In genomic region chr5:34923920-34924319, GRCm38 (mm10) we compare ENCODE assay signal across 24 mouse cellular contexts. TPM values are rescaled to one million over a fixed set of nuclear protein-coding genes. Genes with fewer than 3 reads are reported as not detected.
DNase-seq lines count a peak whose midpoint lies in the region; ATAC-seq and TF ChIP-seq lines count a peak whose summit lies in the region.
"Had no signal": no experiment of that assay in that cellular context is flagged by ENCODE, and none has a peak within 500 bp of the region (broad histone marks: within the 10 kb centered on the region; RNA-seq: fewer than 3 reads in every experiment).

No protein-coding gene starts in this region.

- H3K36me3 ChIP-seq in midbrain, embryonic 10.5 days = peaks cover 37% of the 10 kb centered on the region
- H3K36me3 ChIP-seq in midbrain, embryonic 15.5 days (replicated peaks) = peaks cover 7% of the 10 kb centered on the region
- H3K36me3 ChIP-seq in liver, embryonic 14.5 days (replicated peaks; ENCODE audit: control insufficient read depth, insufficient read depth, low read depth) = no peaks in the 10 kb centered on the region

- H3K4me2 ChIP-seq in midbrain, embryonic 15.5 days = no peak overlapping the region
- peak overlapping the region; percentile 4 for H3K4me2 ChIP-seq in liver, embryonic 14.5 days (ENCODE audit: low read depth)
- H3K4me2 ChIP-seq: embryonic facial prominence, embryonic 15.5 days; forebrain, embryonic 13.5 days; heart, embryonic 13.5 days; limb, embryonic 13.5 days; midbrain, embryonic 12.5 days; neural tube, embryonic 15.5 days had no signal

- no peaks in the 10 kb centered on the region for H3K4me1 ChIP-seq in midbrain, embryonic 10.5 days
- H3K4me1 ChIP-seq in midbrain, embryonic 15.5 days = no peaks in the 10 kb centered on the region
- H3K4me1 ChIP-seq in liver, embryonic 14.5 days (replicated peaks; ENCODE audit: control insufficient read depth in 2 of 2, insufficient read depth in 2 of 2, low read length in 1 of 2) = peaks cover 28 to 31% of the 10 kb centered on the region in 2 experiments
- H3K4me1 ChIP-seq: embryonic facial prominence, embryonic 15.5 days; forebrain, embryonic 13.5 days; limb, embryonic 13.5 days; midbrain, embryonic 12.5 days; neural tube, embryonic 15.5 days had no signal

- no peak for DNase-seq in midbrain, embryonic 10.5 days (ENCODE audit: low spot score)
- peak; percentile 67 for DNase-seq in c-Kit-positive CD71-positive TER-119-positive erythroid progenitor cells, embryonic 14.5 days (ENCODE audit: low spot score)
- peak; percentile 67 to 77 (median 72) for DNase-seq in liver, embryonic 14.5 days (ENCODE audit: low read depth in 3 of 3, low spot score in 3 of 3)
- peak; percentile 50 to 64 for DNase-seq in spleen, postnatal 10 days (ENCODE audit: low spot score in 2 of 2)
- no peak for DNase-seq in left cerebral cortex, postnatal 14 days (ENCODE audit: low spot score in 2 of 2)
- no peak for DNase-seq in heart, adult 8-10 months (ENCODE audit: low spot score)
- DNase-seq in lung, postnatal 25 days (ENCODE audit: low spot score) = no peak
- DNase-seq: adrenal gland, postnatal 36 days; B cell, adult 2 months; cerebellum, postnatal 10 days; embryo, embryonic 11 days; gastrocnemius, postnatal 25 days; kidney, adult 2 months; kidney, postnatal 14 days; retina, postnatal 1 day; right cerebral cortex, postnatal 4 days; thymus, postnatal 25 days had no signal

- H3K4me3 ChIP-seq in midbrain, embryonic 10.5 days = no peak overlapping the region
- H3K4me3 ChIP-seq in midbrain, embryonic 15.5 days = no peak overlapping the region
- no peak overlapping the region for H3K4me3 ChIP-seq in liver, embryonic 14.5 days (ENCODE audit: insufficient read depth in 1 of 2, low read depth in 2 of 2, low read length in 2 of 2)
- H3K4me3 ChIP-seq: embryonic facial prominence, embryonic 15.5 days; forebrain, embryonic 13.5 days; heart, embryonic 13.5 days; limb, embryonic 13.5 days; midbrain, embryonic 12.5 days; neural tube, embryonic 15.5 days had no signal

- WGBS in midbrain, embryonic 10.5 days = 87% methylated on average over 4 of the region's 4 CpGs
- 96% methylated on average over 4 of the region's 4 CpGs for WGBS in midbrain, embryonic 15.5 days
- 38% methylated on average over 4 of the region's 4 CpGs for WGBS in liver, embryonic 14.5 days (ENCODE audit: insufficient replicate concordance)

- ATAC-seq in midbrain, embryonic 15.5 days (replicated peaks) = no peak
- peak; percentile 90 for ATAC-seq in liver, embryonic 14.5 days (ENCODE audit: insufficient read depth)
- ATAC-seq: forebrain, embryonic 13.5 days had no signal

- intact Hi-C loops in left cerebral cortex, postnatal 14 days (cut with DNase I) = no loop called here

- TF ChIP-seq EP300 in liver, embryonic 14.5 days (IDR thresholded peaks at IDR 0.05; ENCODE audit: low read depth) = peak; percentile 84

- TF ChIP-seq CTCF in liver, embryonic 14.5 days (IDR thresholded peaks at IDR 0.05; ENCODE audit: low read depth) = no peak

- no peak overlapping the region for H3K9ac ChIP-seq in midbrain, embryonic 15.5 days
- H3K9ac ChIP-seq in liver, embryonic 14.5 days (replicated peaks) = peak overlapping the region; percentile 7
- H3K9ac ChIP-seq: embryonic facial prominence, embryonic 15.5 days; forebrain, embryonic 13.5 days; heart, embryonic 13.5 days; limb, embryonic 13.5 days; midbrain, embryonic 12.5 days; neural tube, embryonic 15.5 days had no signal

- no peaks in the 10 kb centered on the region for H3K27me3 ChIP-seq in midbrain, embryonic 10.5 days (ENCODE audit: low read depth, poor library complexity, severe bottlenecking)
- no peaks in the 10 kb centered on the region for H3K27me3 ChIP-seq in midbrain, embryonic 15.5 days (replicated peaks)
- no peaks in the 10 kb centered on the region for H3K27me3 ChIP-seq in liver, embryonic 14.5 days (ENCODE audit: control insufficient read depth, insufficient read depth, low read length)
- H3K27me3 ChIP-seq: embryonic facial prominence, embryonic 15.5 days; forebrain, embryonic 13.5 days; heart, embryonic 13.5 days; limb, embryonic 13.5 days; midbrain, embryonic 12.5 days; neural tube, embryonic 15.5 days had no signal

- 0 out of 2 replicates have a peak overlapping the region, but pooled peaks have one; percentile 63 for H3K27ac ChIP-seq in midbrain, embryonic 10.5 days (replicated peaks)
- H3K27ac ChIP-seq in midbrain, embryonic 15.5 days = no peak overlapping the region
- peak overlapping the region; percentile 70 for H3K27ac ChIP-seq in liver, embryonic 14.5 days
- H3K27ac ChIP-seq: embryonic facial prominence, embryonic 15.5 days; forebrain, embryonic 13.5 days; heart, embryonic 13.5 days; limb, embryonic 13.5 days; midbrain, embryonic 12.5 days; neural tube, embryonic 15.5 days had no signal

- no peaks in the 10 kb centered on the region for H3K9me3 ChIP-seq in midbrain, embryonic 10.5 days (replicated peaks)
- no peaks in the 10 kb centered on the region for H3K9me3 ChIP-seq in midbrain, embryonic 15.5 days
- H3K9me3 ChIP-seq in liver, embryonic 14.5 days (ENCODE audit: control insufficient read depth, low read length) = no peaks in the 10 kb centered on the region
- H3K9me3 ChIP-seq: embryonic facial prominence, embryonic 15.5 days; forebrain, embryonic 13.5 days; heart, embryonic 13.5 days; limb, embryonic 13.5 days; midbrain, embryonic 12.5 days; neural tube, embryonic 15.5 days had no signal

RNA-seq across cellular contexts. Expression of gene Msantd1, which starts 16.1 kb away (rescaled TPM):
- 0.47 and 0.49 TPM in 2 replicates for polyA plus RNA-seq in midbrain, embryonic 10.5 days (2016; fragmentation: Nextera tagmentation; extraction: Ambion mirVana)
- 6.5 and 6.8 TPM in 2 replicates for polyA plus RNA-seq in midbrain, embryonic 15.5 days (2015; fragmentation: Nextera tagmentation; extraction: Ambion mirVana)
- 0.90 and 1.2 TPM in 2 replicates for polyA plus RNA-seq in liver, embryonic 14.5 days (2012; rRNA removed)
- 0.17 and 0.27 TPM in 2 replicates for polyA plus RNA-seq in liver, embryonic 14.5 days (2014; fragmentation: Nextera tagmentation; extraction: Ambion mirVana)
- total RNA-seq in left cerebral cortex, postnatal 14 days (2021) = 10 to 100 TPM; 10.1 to 10.3 TPM
- total RNA-seq in heart, adult 8-10 months (2022) = under 1 TPM; 0.16 to 0.72 (median 0.50) TPM
- polyA plus RNA-seq: heart, embryonic 13.5 days had no signal

RNA-seq across cellular contexts. Expression of gene Rgs12, which starts 25.3 kb away (rescaled TPM):
- polyA plus RNA-seq in midbrain, embryonic 10.5 days (2016; fragmentation: Nextera tagmentation; extraction: Ambion mirVana) = 62.9 and 74.4 TPM in 2 replicates
- 52.7 and 60.1 TPM in 2 replicates for polyA plus RNA-seq in midbrain, embryonic 15.5 days (2015; fragmentation: Nextera tagmentation; extraction: Ambion mirVana)
- 18.7 and 21.7 TPM in 2 replicates for polyA plus RNA-seq in liver, embryonic 14.5 days (2012; rRNA removed)
- polyA plus RNA-seq in liver, embryonic 14.5 days (2014; fragmentation: Nextera tagmentation; extraction: Ambion mirVana) = 17.1 and 20.4 TPM in 2 replicates
- total RNA-seq in left cerebral cortex, postnatal 14 days (2021) = 10 to 100 TPM; 56.0 to 65.8 TPM
- 10 to 100 TPM; 14.3 to 18.7 (median 17.6) TPM for total RNA-seq in heart, adult 8-10 months (2022)

Comparison
In these comparisons a context has a peak if more than half of its experiments do, and no peak if none do; other contexts are left out.
1. DNase-seq: peak in c-Kit-positive CD71-positive TER-119-positive erythroid progenitor cells, embryonic 14.5 days (single experiment), liver, embryonic 14.5 days (3 of 3) and spleen, postnatal 10 days (2 of 2); none in midbrain, embryonic 10.5 days (single experiment), left cerebral cortex, postnatal 14 days (0 of 2), heart, adult 8-10 months (single experiment) and lung, postnatal 25 days (single experiment).